Mouse (Mus musculus): ENCODE results near the gene Gucy2d.

- TF ChIP-seq CTCF (IDR thresholded peaks at IDR 0.05): no peak
- TF ChIP-seq EP300 (IDR thresholded peaks at IDR 0.05): no peak
Measured at GRCm38 (mm10) chr7:98418031-98418805, 22.0 kb upstream of the Gucy2d start.
